Mouse (Mus musculus) hindbrain, embryonic 12.5 days (tissue): ENCODE measurements around the gene Smarca1. TPM values are rescaled to one million over a fixed set of nuclear protein-coding genes. Genes with fewer than 3 reads are reported as not detected.

Experiments used
- polyA plus RNA-seq: library from polyadenylated mRNA; unstranded; fragments of >200 nt; fragmentation: Nextera tagmentation; extraction: Ambion mirVana; gene quantifications from 2 replicates; pipeline ENCODE4 v1.2.1, GENCODE M21; 2016

The Smarca1 gene
- polyA plus RNA-seq, 1 experiment from 2014 or later: 40.6 TPM

Other genes with a start within 250 kb of the Smarca1 start
- 27.0 and 28.4 TPM in 2 replicates for gene Ocrl, start 19.4 kb upstream of the Smarca1 start, polyA plus RNA-seq
- gene Apln, start 141.9 kb upstream of the Smarca1 start, polyA plus RNA-seq: 4.4 and 4.6 TPM in 2 replicates
- gene Xpnpep2, start 215.8 kb upstream of the Smarca1 start, polyA plus RNA-seq: 2.3 and 3.3 TPM in 2 replicates